Mouse (Mus musculus): ENCODE results near the gene Tom1l2.
A peak's percentile ranks its signal among the peaks of the same experiment; 100 is the strongest.

Gene Tom1l2

GRCm38 (mm10) chr11:60303497-60303896 is 49.2 kb downstream of the Tom1l2 start:
- DNase-seq, result no peak

- peak; percentile 68 for DNase-seq
Measured at GRCm38 (mm10) chr11:60302354-60303083, 50.2 kb downstream of the Tom1l2 start.

- DNase-seq, result no peak
Measured at GRCm38 (mm10) chr11:60301588-60302208, 51.0 kb downstream of the Tom1l2 start.

- DNase-seq, result no peak
Measured at GRCm38 (mm10) chr11:60300318-60300717, 52.4 kb downstream of the Tom1l2 start.

GRCm38 (mm10) chr11:60297772-60298171 is 54.9 kb downstream of the Tom1l2 start:
- no peak for DNase-seq

- no peak for DNase-seq
Measured at GRCm38 (mm10) chr11:60294630-60295313, 57.9 kb downstream of the Tom1l2 start.

- DNase-seq, result no peak
Measured at GRCm38 (mm10) chr11:60293683-60294629, 58.7 kb downstream of the Tom1l2 start.

GRCm38 (mm10) chr11:60292718-60293117 is 60.0 kb downstream of the Tom1l2 start:
- peak; percentile 78 for DNase-seq

GRCm38 (mm10) chr11:60288980-60289379 is 63.7 kb downstream of the Tom1l2 start:
- DNase-seq, result no peak

GRCm38 (mm10) chr11:60286311-60286710 is 66.4 kb downstream of the Tom1l2 start:
- DNase-seq, result no peak

- DNase-seq, result no peak
Measured at GRCm38 (mm10) chr11:60280429-60281414, 72.0 kb downstream of the Tom1l2 start.

- DNase-seq, result no peak
Measured at GRCm38 (mm10) chr11:60279483-60279882, 73.2 kb downstream of the Tom1l2 start.

GRCm38 (mm10) chr11:60277771-60278170 is 74.9 kb downstream of the Tom1l2 start:
- DNase-seq, result no peak

- DNase-seq, result no peak
Measured at GRCm38 (mm10) chr11:60277164-60277740, 75.5 kb downstream of the Tom1l2 start.

- DNase-seq, result no peak
Measured at GRCm38 (mm10) chr11:60276408-60277093, 76.2 kb downstream of the Tom1l2 start.

GRCm38 (mm10) chr11:60273273-60273805 is 79.4 kb downstream of the Tom1l2 start:
- peak; percentile 22 for DNase-seq

- no peak for DNase-seq
Measured at GRCm38 (mm10) chr11:60268563-60268962, 84.1 kb downstream of the Tom1l2 start.

- DNase-seq, result peak; percentile 61
Measured at GRCm38 (mm10) chr11:60265271-60265985, 87.3 kb downstream of the Tom1l2 start.

- no peak for DNase-seq
Measured at GRCm38 (mm10) chr11:60264651-60265050, 88.1 kb downstream of the Tom1l2 start.

All from thymus, postnatal 14 days (tissue).